Mouse (Mus musculus): ENCODE results near the gene Myo1e. TPM values are rescaled to one million over a fixed set of nuclear protein-coding genes. Genes with fewer than 3 reads are reported as not detected.

Gene Myo1e
- polyA plus RNA-seq, 1 experiment from 2014 or later: 5.9 TPM

- Histone ChIP-seq H3K9ac (replicated peaks) (no peak overlapping the region), H3K27ac (replicated peaks) (no peak overlapping the region), H3K4me1 (peaks cover 3% of the 10 kb centered on the region), H3K36me3 (no peaks in the 10 kb centered on the region), H3K27me3 (no peaks in the 10 kb centered on the region), H3K4me2 (replicated peaks) (no peak overlapping the region), H3K9me3 (no peaks in the 10 kb centered on the region), H3K4me3 (no peak overlapping the region)
- no peak for ATAC-seq (replicated peaks)
- WGBS: 70% methylated on average over 5 of the region's 5 CpGs
These were observed 4.4 kb upstream of the Myo1e start for GRCm38 (mm10) chr9:70202753-70203152.

- ATAC-seq (replicated peaks): no peak
- H3K27me3 ChIP-seq: no peaks in the 10 kb centered on the region; the same call in 1 of the 2 replicates
- H3K27ac ChIP-seq (replicated peaks): no peak overlapping the region
- no peaks in the 10 kb centered on the region for H3K9me3 ChIP-seq
- H3K4me3 ChIP-seq: no peak overlapping the region
- H3K4me2 ChIP-seq (replicated peaks): no peak overlapping the region
- no peak overlapping the region for H3K9ac ChIP-seq (replicated peaks)
- 63% methylated on average over 15 of the region's 15 CpGs for WGBS
- peaks cover 10% of the 10 kb centered on the region for H3K4me1 ChIP-seq
- H3K36me3 ChIP-seq: no peaks in the 10 kb centered on the region
These were observed 3.7 kb upstream of the Myo1e start for GRCm38 (mm10) chr9:70203267-70204076.

- peak overlapping the region; percentile 55 for H3K4me3 ChIP-seq
- no peaks in the 10 kb centered on the region for H3K36me3 ChIP-seq
- peaks cover 15% of the 10 kb centered on the region for H3K4me1 ChIP-seq
- H3K9ac ChIP-seq (replicated peaks): peak overlapping the region; percentile 33
- H3K27me3 ChIP-seq: no peaks in the 10 kb centered on the region; the same call in 1 of the 2 replicates
- H3K27ac ChIP-seq (replicated peaks): peak overlapping the region; percentile 35
- H3K4me2 ChIP-seq (replicated peaks): peak overlapping the region; percentile 97
- H3K9me3 ChIP-seq: no peaks in the 10 kb centered on the region
- ATAC-seq (replicated peaks): peak; percentile 41; the same call in 1 of the 2 replicates
- WGBS: 1% methylated on average over 26 of the region's 26 CpGs
These were observed 901 bp downstream of the Myo1e start for GRCm38 (mm10) chr9:70207981-70208521.

DNA sequence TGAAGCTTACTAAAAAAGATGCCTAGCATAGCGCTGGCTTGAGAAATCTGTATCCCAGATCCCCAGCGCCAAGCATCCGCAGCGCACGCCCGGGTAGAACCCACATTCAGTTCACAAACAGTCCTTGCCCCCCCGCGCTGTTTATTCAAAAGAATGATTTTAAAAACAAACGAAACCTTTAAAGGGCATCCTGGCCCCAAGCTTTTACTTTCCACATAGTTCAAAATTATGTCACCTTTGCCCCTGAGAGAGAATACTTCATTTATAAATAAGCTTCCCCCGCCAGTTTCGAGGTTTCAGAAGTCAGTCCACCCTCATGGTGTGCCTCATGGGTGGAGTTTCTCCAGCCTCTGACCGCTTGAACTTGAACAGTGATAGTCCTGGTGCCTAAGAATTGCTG lies 1.6 kb downstream of the Myo1e start:
- Histone ChIP-seq H3K27me3 (no peaks in the 10 kb centered on the region; the same call in 1 of the 2 replicates), H3K9ac (replicated peaks) (no peak overlapping the region), H3K9me3 (no peaks in the 10 kb centered on the region), H3K4me1 (peaks cover 15% of the 10 kb centered on the region), H3K27ac (replicated peaks) (no peak overlapping the region), H3K36me3 (no peaks in the 10 kb centered on the region), H3K4me3 (peak overlapping the region; percentile 55), H3K4me2 (replicated peaks) (peak overlapping the region; percentile 97)
- ATAC-seq (replicated peaks): no peak
- WGBS: 20% methylated on average over 12 of the region's 12 CpGs

DNA sequence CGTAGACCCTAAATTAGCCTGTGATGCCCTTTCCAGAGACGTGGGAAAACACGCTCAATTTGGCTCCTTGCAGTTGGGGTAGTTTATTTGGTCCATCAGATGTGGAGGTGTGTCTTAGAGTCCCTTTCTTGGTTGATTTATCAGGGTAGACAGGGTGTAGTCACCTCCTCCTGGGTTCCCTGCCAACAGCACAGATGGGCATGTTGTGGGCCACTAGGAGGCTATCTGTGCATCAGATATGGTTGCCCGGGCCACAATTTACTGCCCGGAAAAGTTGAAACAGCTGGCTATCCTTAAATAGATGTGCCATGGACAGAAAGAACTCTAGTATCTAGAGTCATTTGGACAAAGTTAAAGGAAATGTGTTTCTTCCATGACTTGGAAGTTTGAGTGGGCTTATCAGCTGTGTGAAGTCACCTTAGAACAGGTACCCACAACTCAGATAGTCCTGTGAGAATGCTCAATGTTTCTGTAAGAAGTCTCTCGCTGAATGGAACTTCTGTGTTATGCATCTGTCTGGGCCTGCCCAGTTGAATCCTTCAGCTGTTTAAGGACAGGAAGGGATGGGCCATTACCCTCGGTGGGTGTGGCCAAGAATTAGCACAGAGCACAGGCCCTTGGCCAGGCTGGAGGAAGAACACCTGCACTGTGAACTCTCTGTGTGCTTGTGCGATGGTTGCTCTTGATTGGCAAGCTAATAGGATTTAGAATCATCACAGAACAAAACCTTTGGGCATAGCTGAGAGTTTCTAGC lies 2.3 kb downstream of the Myo1e start:
- no peaks in the 10 kb centered on the region for H3K9me3 ChIP-seq
- no peak for ATAC-seq (replicated peaks)
- no peak overlapping the region for H3K9ac ChIP-seq (replicated peaks)
- H3K27me3 ChIP-seq: no peaks in the 10 kb centered on the region; the same call in 1 of the 2 replicates
- H3K4me3 ChIP-seq: no peak overlapping the region
- no peaks in the 10 kb centered on the region for H3K36me3 ChIP-seq
- peaks cover 15% of the 10 kb centered on the region for H3K4me1 ChIP-seq
- WGBS: 79% methylated on average over 8 of the region's 8 CpGs
- no peak overlapping the region for H3K4me2 ChIP-seq (replicated peaks)
- no peak overlapping the region for H3K27ac ChIP-seq (replicated peaks)

DNA sequence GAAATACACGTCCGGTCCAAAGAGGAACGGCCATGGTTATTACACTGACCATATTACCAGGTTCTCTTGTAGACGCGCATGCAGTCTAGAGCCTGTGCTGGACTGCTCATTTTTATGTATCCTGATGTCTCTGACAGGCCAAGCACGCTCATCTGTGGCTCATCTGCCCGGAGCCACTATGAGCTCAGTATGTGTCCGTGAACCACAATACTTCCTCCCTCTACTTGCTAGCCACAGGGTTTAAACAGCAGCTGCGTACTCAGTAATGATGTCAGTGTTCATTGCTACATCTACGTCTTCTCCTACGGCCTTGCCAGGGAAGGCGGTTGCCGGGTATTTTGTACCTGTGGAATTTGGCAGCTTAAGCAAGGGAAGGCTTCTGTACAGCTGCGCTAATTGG lies 4.5 kb downstream of the Myo1e start:
- Histone ChIP-seq H3K9ac (replicated peaks) (no peak overlapping the region), H3K27me3 (no peaks in the 10 kb centered on the region; the same call in 1 of the 2 replicates), H3K9me3 (no peaks in the 10 kb centered on the region), H3K4me1 (peaks cover 15% of the 10 kb centered on the region), H3K4me2 (replicated peaks) (no peak overlapping the region), H3K27ac (replicated peaks) (no peak overlapping the region), H3K36me3 (no peaks in the 10 kb centered on the region), H3K4me3 (no peak overlapping the region)
- WGBS: 70% methylated on average over 14 of the region's 14 CpGs
- ATAC-seq (replicated peaks): no peak

GRCm38 (mm10) chr9:70216517-70216916 lies 9.4 kb downstream of the Myo1e start:
- H3K36me3 ChIP-seq: no peaks in the 10 kb centered on the region

GRCm38 (mm10) chr9:70219295-70219931 lies 12.3 kb downstream of the Myo1e start:
- 79% methylated on average over 6 of the region's 6 CpGs for WGBS
- ATAC-seq (replicated peaks): no peak

More at GRCm38 (mm10) chr9:70216517-70216916, 9.4 kb downstream of the Myo1e start:
- Histone ChIP-seq H3K27ac (replicated peaks) (no peak overlapping the region), H3K4me1 (no peaks in the 10 kb centered on the region), H3K27me3 (no peaks in the 10 kb centered on the region), H3K9ac (replicated peaks) (no peak overlapping the region), H3K4me2 (replicated peaks) (no peak overlapping the region), H3K4me3 (no peak overlapping the region), H3K9me3 (no peaks in the 10 kb centered on the region)
- WGBS: 85% methylated on average over 6 of the region's 6 CpGs
- ATAC-seq (replicated peaks): no peak

DNA sequence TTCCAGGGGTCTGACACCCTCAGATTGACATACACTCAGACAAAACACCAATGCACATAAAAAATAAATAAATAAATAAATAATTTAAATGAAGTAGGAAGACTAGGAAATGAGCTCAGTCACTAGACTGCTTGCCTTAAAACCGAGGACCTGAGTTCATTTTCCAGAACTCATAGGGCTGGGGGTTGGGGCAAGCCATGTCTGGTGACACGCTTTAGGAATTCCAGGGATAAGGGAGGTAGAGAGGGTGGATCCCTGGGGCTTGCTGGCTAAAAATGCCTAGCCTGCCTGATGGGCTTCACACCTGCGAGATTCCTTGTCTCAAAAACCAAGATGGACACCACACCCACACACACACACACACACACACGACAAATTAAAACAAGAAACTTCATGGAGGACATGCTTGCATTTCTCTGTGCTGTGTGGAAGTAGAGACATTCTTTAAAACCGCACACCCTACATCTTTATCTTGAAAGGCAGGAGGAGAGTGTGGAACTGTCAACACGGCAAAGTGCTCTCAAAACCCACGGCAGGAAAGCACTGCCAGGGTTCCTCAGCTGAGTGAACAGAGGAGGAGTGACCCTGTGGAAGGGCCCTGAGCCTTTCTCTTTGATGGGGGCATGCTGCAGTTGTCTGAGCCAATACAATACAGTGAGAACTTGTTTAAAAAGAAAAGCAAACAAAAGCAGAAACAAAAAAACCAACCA lies 13.5 kb downstream of the Myo1e start:
- Histone ChIP-seq H3K27me3 (no peaks in the 10 kb centered on the region), H3K4me3 (no peak overlapping the region), H3K4me1 (no peaks in the 10 kb centered on the region), H3K36me3 (no peaks in the 10 kb centered on the region), H3K4me2 (replicated peaks) (no peak overlapping the region), H3K27ac (replicated peaks) (no peak overlapping the region), H3K9ac (replicated peaks) (no peak overlapping the region), H3K9me3 (no peaks in the 10 kb centered on the region)
- ATAC-seq (replicated peaks): no peak
- 77% methylated on average over 7 of the region's 7 CpGs for WGBS

More at GRCm38 (mm10) chr9:70219295-70219931, 12.3 kb downstream of the Myo1e start:
- Histone ChIP-seq H3K36me3 (no peaks in the 10 kb centered on the region), H3K9me3 (no peaks in the 10 kb centered on the region), H3K4me2 (replicated peaks) (no peak overlapping the region), H3K9ac (replicated peaks) (no peak overlapping the region), H3K27ac (replicated peaks) (no peak overlapping the region), H3K27me3 (no peaks in the 10 kb centered on the region), H3K4me3 (no peak overlapping the region), H3K4me1 (no peaks in the 10 kb centered on the region)

GRCm38 (mm10) chr9:70223142-70223541 lies 16.0 kb downstream of the Myo1e start:
- H3K4me1 ChIP-seq: no peaks in the 10 kb centered on the region
- no peaks in the 10 kb centered on the region for H3K36me3 ChIP-seq
- H3K9me3 ChIP-seq: no peaks in the 10 kb centered on the region
- ATAC-seq (replicated peaks): no peak
- H3K27ac ChIP-seq (replicated peaks): no peak overlapping the region
- no peak overlapping the region for H3K4me2 ChIP-seq (replicated peaks)
- H3K9ac ChIP-seq (replicated peaks): no peak overlapping the region
- WGBS: 85% methylated on average over 4 of the region's 4 CpGs
- H3K4me3 ChIP-seq: no peak overlapping the region
- H3K27me3 ChIP-seq: no peaks in the 10 kb centered on the region

DNA sequence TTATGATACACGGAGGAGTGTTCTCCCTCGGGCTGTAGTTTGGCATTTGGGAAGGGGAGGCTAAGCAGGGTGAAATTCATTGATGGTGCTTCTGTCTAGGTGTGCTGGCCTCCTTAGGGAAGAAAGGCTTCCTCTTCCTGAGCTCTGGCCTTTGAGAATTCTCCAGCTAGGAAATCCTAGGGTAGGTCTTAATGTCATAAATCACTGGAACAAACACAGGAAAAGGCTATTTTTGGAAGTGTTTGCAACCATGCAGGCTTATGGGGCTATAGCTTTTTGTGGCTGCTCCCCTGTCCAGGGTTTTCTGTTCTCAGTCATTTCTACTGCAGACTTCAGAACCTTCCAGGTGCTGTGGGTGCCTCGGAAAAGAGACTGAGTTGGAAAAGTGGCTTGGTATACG lies 16.9 kb downstream of the Myo1e start:
- Histone ChIP-seq H3K9me3 (no peaks in the 10 kb centered on the region), H3K4me2 (replicated peaks) (no peak overlapping the region), H3K4me1 (no peaks in the 10 kb centered on the region), H3K36me3 (no peaks in the 10 kb centered on the region), H3K27me3 (no peaks in the 10 kb centered on the region), H3K4me3 (no peak overlapping the region), H3K27ac (replicated peaks) (no peak overlapping the region), H3K9ac (replicated peaks) (no peak overlapping the region)
- no peak for ATAC-seq (replicated peaks)
- 89% methylated on average over 4 of the region's 4 CpGs for WGBS
